Mouse (Mus musculus) right cerebral cortex, adult 18-20 months (tissue): ENCODE results near the gene Slc45a2.

ENCODE experiments used
- DNase-seq: peaks from one replicate; pipeline ENCODE4 v3.0.0; 2022; ENCODE audit warnings: mixed read lengths

Gene Slc45a2

DNA sequence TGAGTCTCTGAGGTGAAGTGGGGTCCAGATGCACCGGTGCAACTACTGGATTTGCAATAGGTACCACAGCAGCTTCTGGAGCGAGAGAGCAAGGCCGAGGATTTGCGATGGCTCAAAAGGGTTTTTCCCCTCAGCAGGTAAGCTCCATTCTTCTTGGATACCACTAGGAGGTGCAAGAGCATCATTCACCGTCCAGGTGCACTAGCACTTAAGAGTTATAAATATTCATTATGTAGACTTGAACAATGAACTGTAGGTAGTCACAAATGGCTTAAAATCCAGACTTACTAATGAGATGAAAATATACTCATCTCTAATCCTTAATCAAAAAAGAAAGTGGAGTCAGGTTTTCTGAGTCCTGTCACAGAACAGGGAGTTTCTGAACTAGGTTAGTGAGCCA is 8.2 kb downstream of the Slc45a2 start:
- no peak for DNase-seq

DNA sequence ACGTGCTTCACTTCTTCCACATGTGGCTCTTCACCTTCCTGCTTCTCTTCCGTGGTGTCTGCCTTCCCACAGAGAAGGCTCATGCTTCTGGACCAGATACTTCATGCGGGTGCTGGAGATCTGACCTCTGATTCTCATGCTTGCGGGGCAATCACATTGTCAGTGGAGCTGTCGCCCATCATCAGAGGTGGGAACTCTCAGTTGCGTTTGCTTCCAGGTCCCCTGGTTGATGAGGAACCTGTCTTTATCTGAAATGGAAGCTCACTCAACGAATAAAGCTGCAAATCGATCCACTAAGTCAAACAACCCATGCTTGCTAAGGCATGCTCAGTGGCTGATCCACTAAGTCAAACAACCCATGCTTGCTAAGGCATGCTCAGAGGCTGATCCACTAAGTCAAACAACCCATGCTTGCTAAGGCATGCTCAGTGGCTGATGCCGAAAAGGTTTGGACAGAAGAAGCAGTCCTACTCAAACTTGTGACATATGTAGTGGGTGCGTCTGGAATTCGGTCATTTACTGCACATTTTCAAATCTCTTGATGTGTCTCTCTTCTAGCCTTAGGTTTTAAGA is 10.5 kb downstream of the Slc45a2 start:
- no peak for DNase-seq

GRCm38 (mm10) chr15:11014931-11015330 is 14.4 kb downstream of the Slc45a2 start:
- no peak for DNase-seq

DNA sequence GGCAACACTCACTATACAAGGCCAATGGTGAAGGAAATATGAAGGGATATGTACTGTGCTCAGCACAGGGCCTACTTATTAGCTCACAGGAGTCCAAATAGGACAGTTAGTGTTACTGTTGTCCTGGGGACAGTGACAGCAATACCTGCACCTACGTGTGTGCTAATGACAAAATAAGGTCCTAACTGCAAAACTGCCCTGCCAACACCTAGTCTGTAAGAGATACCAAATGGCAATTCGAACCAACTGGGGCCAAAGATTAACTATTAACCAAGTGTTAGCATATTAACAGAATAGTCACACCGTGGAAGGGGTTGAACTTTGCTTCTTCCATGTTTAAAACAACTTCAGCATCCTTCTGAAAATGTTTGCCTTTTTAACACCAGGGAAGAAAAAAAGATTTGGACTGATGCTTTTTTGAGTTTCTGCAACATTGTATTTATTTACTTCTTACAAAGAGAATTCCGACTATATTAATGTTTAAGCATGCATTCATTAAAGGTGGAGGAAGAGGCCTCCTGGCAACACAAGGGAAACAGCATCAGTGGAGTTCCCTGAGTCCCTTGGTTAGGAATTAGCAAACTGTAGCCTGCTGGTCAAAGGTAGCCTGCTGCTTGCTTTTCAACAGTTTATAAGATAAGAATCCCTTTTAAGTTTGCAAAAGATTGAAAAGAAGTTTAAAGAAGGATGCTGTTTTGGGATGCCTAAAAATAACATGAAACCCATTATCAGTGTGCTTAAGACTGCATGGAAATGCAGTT is 26.5 kb downstream of the Slc45a2 start:
- no peak for DNase-seq

- DNase-seq: no peak
Measured at GRCm38 (mm10) chr15:11030188-11030587, 29.7 kb downstream of the Slc45a2 start.

DNA sequence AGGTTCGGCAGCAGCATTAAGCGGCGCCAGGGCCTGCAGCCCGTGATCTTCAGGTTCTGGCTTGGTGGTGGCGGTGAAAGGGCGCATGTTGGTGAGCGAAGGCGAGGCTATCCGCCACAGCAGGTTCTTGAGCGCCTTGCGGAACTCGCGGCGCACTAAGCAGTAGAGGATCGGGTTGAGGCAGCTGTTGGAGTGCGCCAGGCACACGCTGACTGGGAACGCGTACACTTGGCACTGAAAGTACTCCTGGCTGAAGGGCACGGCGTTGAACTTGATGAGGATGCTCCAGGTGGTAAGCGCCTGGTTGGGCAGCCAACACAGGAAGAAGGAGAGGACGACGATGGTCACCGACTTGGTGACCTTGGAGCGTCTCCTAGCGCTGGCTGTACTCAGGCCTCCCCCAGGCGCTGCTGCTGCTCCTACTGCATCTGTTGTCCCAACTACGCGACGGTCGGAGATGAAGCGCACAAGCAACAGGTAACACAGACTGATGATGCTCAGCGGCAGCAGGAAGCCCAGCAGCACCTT is 35.5 kb downstream of the Slc45a2 start:
- no peak for DNase-seq

DNA sequence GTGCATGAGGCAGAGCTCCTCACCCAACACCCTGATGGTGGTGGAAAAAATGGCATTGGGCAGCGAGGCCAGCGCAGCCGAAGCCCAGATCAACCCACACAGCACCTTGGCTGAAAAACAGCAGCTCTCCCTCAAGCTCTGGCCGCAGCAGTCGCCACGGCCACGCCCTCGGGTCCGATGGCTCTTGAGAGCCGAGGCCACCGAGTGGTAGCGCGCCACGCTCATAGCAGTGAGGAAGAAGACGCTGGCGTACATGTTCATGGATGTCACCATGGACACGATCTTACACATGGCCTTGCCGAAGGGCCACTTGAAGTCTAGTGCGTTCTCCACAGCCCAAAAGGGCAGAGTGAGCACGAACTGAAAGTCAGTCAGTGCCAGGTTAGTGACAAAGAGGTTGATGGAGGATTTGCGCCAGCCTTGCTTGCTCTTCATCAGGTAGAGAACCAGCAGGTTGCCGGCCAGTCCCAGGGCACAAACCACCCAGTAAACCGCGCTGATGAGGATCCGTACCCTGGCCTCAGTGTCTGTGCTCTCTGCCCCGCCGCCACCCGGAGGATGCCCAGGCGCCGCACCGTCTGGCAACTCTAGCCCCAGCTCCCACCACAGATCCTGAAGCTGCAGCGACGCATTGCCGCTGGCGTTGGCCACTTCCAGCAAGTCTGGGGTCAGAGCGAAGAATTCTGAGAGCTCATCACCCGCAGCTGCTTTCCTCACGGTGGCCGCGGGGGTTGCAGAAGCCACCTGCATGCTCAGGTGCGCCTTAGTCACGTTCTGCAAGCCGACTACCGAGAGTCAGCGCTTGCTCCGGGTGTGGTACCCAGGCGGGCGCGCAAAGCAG is 36.2 kb downstream of the Slc45a2 start:
- DNase-seq: peak; percentile 8

DNA sequence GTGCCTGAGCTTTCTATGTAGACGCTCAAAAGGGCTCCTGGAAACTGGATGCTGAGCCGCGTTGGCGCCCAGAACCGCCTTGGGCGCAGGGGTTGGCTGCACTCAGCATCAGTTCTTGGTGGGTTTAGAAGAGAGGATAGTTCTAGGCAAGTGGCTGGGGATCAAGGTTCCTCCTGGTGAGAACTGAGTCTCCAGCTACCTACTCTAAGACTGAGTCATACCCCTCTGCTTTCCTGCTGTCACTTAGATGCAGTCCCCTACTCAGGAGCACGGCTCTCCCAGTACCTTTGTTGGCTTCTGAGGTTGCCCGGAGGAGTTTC is 36.8 kb downstream of the Slc45a2 start:
- no peak for DNase-seq

- DNase-seq: peak; percentile 10
Measured at GRCm38 (mm10) chr15:11037711-11038110, 37.2 kb downstream of the Slc45a2 start, which contains the start of gene Rxfp3. Gene Rxfp3 (minus strand): TSS chr15:11037991.

DNA sequence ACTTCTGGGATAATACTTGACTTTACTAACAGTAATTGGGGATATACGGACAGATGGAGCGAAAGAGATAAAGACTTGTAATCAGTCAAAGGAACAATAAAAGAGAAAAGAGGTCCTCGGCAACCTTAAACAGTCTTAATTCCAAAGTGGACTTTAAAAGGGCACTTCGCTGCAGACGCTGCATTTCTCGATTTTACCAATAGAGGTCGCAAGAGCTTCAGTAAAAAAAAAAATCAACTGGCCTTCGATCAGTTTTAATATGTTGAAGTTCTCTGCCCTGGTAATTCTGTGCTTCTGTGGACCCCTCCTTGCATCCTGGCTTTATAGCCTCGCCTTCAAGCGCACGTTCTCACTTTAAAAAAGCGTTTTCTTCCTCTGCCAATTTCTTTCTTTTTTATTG is 38.0 kb downstream of the Slc45a2 start:
- DNase-seq: peak; percentile 11

DNA sequence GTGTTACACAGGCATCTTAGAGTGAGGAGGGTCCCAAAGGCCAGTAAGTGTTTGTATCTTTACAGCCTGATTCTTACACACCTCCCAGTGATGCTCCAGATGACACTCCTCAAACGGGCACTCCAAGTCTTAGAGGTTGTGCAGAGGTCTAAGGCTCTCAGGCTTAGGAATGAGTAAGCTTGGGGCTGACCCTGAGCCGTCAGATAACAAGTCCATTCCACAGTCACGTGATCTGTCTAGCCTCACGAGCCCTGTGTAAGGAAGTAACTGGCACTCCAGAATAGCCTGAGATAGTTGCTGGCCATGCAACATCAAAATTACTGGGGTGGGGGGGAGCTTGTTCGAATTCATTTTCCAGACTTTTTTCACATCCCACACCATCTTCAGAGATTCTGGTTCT is 39.5 kb downstream of the Slc45a2 start:
- DNase-seq: no peak

DNA sequence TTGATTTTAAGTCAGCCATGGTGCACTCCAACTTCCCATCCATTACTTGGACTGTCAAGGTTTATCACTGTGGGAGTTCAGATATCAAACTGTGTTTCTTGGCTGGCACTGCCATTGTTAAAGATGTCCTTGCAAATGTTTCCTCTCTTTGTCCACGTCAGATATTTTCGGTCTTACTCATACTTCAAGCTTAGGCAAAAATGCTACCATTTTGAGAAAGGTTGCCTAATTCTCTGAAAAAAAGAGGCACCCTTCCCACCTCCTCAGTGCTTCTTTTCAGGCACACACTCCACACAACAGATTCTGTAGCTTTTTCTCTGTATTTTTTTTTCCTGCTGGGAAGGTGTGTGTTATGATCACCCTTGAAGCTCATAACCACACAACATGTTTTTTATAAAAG is 40.7 kb downstream of the Slc45a2 start:
- DNase-seq: no peak

GRCm38 (mm10) chr15:11042828-11043227 is 42.3 kb downstream of the Slc45a2 start:
- no peak for DNase-seq

DNA sequence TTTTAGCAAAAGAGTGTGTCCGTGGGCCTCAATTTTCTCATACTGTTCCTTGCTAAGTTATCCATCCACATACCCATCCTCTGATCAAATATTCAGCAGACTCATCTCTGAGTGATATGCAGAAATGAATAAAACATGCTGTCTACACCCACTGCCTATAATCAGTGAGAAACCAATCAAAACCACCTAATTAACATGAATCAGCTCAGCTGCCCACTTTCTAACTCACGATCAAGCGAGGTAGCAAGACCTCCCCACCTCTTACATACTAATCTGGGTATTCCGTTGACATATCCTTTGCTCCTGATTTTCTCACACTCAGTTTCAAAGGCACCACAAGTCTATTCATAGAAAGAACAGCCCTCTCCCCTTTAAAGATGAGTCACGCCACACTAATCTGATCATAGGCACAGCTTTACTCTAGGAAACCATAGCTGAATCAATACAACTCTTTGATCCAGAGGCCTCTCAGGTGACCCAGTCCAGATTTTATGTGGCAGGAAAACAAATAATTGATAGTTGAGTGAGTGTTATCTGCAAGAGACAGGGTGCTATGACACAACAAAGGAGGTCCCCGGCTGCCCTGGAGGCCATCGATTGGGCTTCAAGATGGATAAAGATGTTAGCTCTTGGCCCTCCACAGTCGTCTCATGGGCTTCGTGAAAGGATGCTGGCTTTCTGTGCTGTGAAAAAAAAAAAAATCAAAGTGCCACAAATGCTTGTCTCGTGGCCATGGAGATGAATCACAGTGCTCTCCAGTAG is 53.3 kb downstream of the Slc45a2 start:
- no peak for DNase-seq

GRCm38 (mm10) chr15:11054440-11055080 is 54.0 kb downstream of the Slc45a2 start:
- no peak for DNase-seq

GRCm38 (mm10) chr15:11062903-11063302 is 62.4 kb downstream of the Slc45a2 start:
- DNase-seq: no peak

DNA sequence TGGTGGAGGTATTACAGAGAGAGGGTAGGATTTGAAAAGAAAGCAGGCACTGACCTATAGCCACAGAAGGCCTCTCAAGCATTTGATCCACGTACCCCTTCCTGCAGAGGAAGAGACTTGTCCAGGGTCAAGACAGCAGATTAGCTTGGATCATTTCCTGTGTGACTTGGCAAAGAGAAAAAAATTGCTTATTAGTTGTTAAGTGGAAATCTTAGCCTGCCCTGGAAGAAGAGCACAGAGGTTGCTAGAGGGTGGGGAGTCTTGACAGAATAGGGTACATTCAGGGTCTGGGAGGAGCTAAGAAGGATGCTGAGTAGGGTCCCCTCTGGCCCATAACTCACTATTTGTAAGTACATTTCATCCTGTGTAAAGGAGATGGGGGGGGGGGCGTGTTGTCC is 63.6 kb downstream of the Slc45a2 start:
- DNase-seq: no peak

DNA sequence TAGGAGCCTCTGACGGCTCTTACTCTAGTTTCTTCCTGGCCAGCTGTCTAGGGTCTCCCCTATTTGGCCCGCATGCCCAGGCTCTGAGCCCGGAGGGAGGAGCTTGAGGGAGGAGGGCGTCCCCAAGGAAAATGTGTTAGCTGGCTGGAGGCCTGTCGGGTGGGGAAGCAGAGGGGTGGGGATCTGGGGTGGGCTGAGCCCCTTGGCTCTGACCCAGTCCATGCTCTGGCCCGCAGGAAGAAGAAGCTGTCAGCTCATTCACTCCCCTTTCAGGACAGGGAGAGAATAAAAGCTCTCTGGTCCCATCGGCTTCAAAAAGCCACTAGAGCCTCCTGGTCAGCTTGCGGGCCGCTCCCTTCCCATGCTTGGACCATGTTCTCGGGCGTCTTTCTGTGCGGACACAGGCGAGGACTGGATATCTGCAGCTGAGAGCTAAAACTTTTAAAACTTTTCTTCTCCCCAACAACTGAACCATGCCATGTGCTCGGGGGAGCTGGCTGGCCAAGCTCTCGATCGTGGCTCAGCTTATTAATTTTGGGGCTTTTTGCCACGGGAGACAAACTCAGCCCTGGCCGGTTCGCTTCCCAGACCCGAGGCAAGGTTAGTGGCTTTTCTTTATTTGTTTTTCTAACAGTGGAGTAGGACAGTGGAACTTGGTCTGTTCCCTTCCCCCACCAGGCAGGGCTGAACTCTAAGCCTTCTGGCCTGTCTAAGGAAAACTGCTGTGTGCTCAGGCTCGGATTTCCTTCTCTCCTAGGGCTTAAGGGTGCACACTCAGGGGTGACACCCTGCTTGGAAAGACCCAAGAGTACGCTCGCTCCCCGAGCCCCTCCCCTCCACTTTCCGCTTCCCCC is 64.3 kb downstream of the Slc45a2 start, which contains the start of gene Adamts12:
Adamts12 (plus strand) TSS at position 233 of the 854 bp plus-strand sequence.
- DNase-seq: no peak

DNA sequence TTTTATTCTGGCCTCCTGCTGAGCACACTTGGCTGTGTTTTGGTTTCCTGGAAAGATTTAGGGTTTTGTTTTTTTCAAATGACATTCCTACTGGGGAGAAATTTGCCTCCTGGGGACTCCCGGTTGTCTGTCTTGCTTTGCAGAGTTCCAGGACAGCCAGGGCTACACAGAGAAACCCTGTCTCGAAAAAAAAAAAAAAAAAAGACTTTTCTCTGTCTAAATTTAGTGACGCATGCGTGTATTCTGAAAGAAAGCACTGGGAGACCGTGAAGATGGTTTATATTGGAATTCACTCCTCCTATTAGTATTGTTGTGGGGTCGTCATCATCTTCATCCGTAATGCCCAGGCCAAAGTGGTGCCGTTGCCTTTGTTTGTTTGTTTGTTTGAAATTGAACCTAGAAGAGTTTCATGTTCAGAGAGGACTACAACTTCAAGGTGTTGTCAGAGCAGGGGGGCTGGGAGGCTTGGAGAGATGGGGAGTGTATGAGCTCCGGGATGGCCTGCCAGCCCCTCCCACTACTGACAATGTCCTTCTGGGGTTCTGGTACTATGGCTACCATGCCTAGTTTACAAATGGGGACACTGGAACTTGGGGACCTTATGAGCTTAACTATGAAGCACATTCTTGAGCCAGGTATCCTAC is 65.1 kb downstream of the Slc45a2 start:
- no peak for DNase-seq

DNA sequence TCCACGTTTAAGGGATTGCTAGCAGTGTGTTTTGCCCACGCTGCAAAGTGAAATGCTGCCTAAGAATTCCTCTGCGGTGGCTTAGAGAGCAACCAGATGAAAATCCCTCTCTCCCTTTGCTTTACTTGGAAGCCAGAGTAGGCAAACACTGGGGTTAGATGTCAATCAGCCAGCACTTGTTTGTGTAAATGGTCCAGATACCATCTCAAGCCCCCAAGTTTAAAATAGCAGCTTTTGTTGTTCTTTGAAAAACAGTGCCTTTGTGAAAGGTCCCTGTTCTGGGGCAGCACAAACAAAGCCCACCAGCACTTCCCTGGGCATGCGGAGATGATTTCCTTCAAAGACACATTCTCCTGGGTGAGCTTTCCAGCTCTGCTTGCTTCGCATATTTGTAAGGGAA is 65.8 kb downstream of the Slc45a2 start:
- DNase-seq: no peak

DNA sequence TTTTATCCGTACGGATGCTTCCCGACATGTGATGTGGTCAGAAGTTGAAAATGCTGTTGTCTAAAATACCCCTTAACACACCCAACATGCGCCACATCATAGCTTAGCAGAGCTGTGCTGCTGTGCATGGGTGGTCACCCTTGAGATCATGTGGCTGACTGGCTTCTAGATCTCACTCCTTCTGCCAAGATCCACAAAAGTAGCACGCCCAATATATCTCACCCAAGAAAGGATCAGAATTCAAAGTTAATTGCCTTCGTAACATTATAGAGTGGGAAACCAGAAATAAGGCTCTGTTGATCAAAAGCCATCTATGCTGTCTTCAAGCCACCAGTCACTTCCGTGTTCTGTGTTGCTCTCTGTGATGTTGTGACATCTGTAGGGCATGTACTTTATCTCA is 67.4 kb downstream of the Slc45a2 start:
- DNase-seq: no peak
